Mouse (Mus musculus) liver, adult 10 weeks (tissue): ENCODE results near the gene Olfr2. TPM values are rescaled to one million over a fixed set of nuclear protein-coding genes. Genes with fewer than 3 reads are reported as not detected.

ENCODE experiments used
- polyA plus RNA-seq: library from polyadenylated mRNA; stranded (reverse); fragments of 350-450 nt; fragmentation: Illumina TruSeq; extraction: RNeasy Lipid Tissue Mini Kit (QIAGEN cat#74804); gene quantifications from one replicate; pipeline ENCODE4 v1.2.3, GENCODE M21; 2014; ENCODE audit warnings: low read depth, low replicate concordance

Olfr2 gene
- not detected for polyA plus RNA-seq

GRCm38 (mm10) chr7:107005972-107006371, at the start of gene Olfr2:
Gene Olfr2, minus strand, starts transcription at chr7:107006072.

GRCm38 (mm10) chr7:107030874-107031273, 25.0 kb upstream of the Olfr2 start, which contains the start of gene Olfr713:
Gene Olfr713, plus strand, starts transcription at chr7:107031174.

GRCm38 (mm10) chr7:106975353-106975752, 30.5 kb downstream of the Olfr2 start, which contains the start of gene Olfr711:
Gene Olfr711, minus strand, starts transcription at chr7:106975453.

DNA sequence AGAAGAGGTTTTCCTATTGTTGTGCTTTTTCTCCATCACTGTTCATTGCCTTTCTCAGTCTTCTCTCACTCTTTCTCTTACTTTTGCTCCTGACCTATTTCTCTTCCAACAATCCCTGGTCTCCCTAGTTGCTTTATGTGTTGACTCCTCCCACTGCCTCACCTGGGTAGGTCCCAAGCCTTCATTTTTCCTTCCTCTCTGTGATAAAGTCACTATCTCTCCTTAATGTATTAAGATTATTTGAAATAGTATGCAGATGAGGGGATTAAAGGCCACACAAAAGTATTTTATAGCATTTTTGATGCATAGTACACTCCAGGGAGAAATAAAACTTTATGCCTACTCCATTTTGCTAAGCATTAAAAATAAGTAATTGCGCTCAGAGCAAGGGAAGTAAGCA, 42.0 kb downstream of the Olfr2 start, which contains the start of gene Olfr6:
Olfr6 (minus strand) TSS at position 101 of the 400 bp plus-strand sequence.

DNA sequence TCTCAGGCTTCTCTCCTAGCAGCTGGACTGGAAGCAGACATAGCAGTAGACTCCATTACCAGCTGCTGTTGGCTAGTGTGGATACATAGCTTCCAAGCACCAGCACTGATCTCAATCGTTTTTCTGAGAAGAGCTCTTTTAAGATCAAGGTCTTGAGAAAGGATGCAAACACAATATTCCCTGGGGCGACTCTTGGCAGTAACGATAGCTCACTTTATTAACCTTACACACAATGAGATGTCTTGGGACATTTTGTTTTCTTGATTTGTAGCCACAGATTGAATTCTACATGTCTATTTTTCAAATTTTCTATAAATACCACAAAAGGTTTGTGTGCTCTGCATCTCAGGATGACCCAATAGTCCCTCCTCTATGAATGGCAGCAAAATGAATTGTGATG, 57.7 kb downstream of the Olfr2 start, which contains the start of gene Olfr710:
Olfr710 (minus strand) TSS at position 101 of the 400 bp plus-strand sequence.

Other genes with a start within 250 kb of the Olfr2 start
- gene Olfr699, start 212.9 kb downstream of the Olfr2 start, polyA plus RNA-seq = not detected
- not detected for gene Olfr700, start 197.2 kb downstream of the Olfr2 start, polyA plus RNA-seq
- not detected for gene Olfr701, start 191.9 kb downstream of the Olfr2 start, polyA plus RNA-seq
- not detected for gene Olfr702, start 172.2 kb downstream of the Olfr2 start, polyA plus RNA-seq
- not detected for gene Olfr703, start 162.7 kb downstream of the Olfr2 start, polyA plus RNA-seq
- gene Olfr704, start 142.9 kb downstream of the Olfr2 start, polyA plus RNA-seq = not detected
- not detected for gene Olfr705, start 129.2 kb downstream of the Olfr2 start, polyA plus RNA-seq
- not detected for gene Olfr706, start 117.9 kb downstream of the Olfr2 start, polyA plus RNA-seq
- not detected for gene Olfr707, start 104.8 kb downstream of the Olfr2 start, polyA plus RNA-seq
- not detected for gene Olfr1532-ps1, start 98.1 kb downstream of the Olfr2 start, polyA plus RNA-seq
- not detected for gene Olfr709-ps1, start 73.9 kb downstream of the Olfr2 start, polyA plus RNA-seq
- gene Olfr710, start 57.8 kb downstream of the Olfr2 start, polyA plus RNA-seq = not detected
- gene Olfr6, start 42.1 kb downstream of the Olfr2 start, polyA plus RNA-seq = not detected
- not detected for gene Olfr711, start 30.6 kb downstream of the Olfr2 start, polyA plus RNA-seq
- not detected for gene Olfr713, start 25.1 kb upstream of the Olfr2 start, polyA plus RNA-seq
- gene Olfr714, start 64.9 kb upstream of the Olfr2 start, polyA plus RNA-seq = not detected
- gene Olfr17, start 87.1 kb upstream of the Olfr2 start, polyA plus RNA-seq = not detected
- gene Olfr715b, start 104.3 kb upstream of the Olfr2 start, polyA plus RNA-seq = not detected
- gene Olfr715, start 125.0 kb upstream of the Olfr2 start, polyA plus RNA-seq = not detected
- gene Olfr716, start 132.3 kb upstream of the Olfr2 start, polyA plus RNA-seq = not detected
- gene Nlrp14, start 160.9 kb upstream of the Olfr2 start, polyA plus RNA-seq = not detected
- not detected for gene Rbmxl2, start 203.4 kb upstream of the Olfr2 start, polyA plus RNA-seq